Mouse (Mus musculus): Measurements from ENCODE around the gene Phf14.
"Not testable (repeated sequence)": the region's sequence is repeated elsewhere in the genome, so short reads cannot be mapped to it uniquely, and the experiment has no call there.

Gene Phf14
- long read RNA-seq, experiment 1, transcript Phf14-205 (3 exons, 478 nt), result major isoform, 6 of 12 reads
- long read RNA-seq, experiment 1, partial matches to known transcripts, result 5 of 12 reads
- long read RNA-seq, experiment 1, other reads (novel, unspliced or antisense), result 1 of 12 reads
- long read RNA-seq, experiment 2, transcript Phf14-205 (3 exons, 478 nt), result major isoform, 5 of 16 reads
- long read RNA-seq, experiment 2, partial matches to known transcripts, result 6 of 16 reads
- long read RNA-seq, experiment 2, other reads (novel, unspliced or antisense), result 5 of 16 reads

DNA sequence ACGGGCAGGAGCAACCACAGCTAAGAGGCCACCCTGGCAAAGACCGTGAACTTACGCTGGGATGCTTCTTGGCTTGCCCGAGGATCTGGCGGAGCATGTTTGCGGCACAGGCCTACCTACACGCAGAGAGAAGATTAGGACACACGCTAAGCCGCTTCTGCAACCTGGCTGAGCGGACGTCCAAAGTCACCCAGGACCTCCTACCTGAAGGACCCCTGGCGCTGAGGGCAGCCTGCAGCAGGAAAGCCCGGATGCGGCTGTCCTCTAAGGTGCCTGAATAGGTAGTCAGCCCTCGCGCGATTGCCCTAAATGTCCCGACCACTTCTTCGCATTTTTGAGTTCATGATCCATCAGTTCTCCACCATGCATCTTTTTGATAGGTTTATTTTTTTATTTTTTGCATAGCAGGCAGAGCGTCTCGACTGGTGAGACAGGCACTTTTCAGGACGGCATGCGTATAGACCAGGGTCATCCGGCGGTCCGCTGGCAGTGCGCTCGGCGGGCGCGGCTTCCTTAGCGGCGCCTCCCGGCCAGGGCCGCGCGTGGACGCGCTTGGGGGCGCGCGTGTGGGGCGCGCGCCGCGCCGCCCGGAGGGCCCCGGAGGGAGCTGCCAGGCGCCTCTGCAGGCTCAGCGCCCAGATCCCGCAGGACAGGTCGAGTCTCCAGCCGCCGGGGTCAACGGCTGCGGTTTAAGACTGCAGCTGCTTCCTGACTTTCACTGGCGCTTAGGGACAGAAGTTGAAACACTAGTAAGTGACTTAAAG, at the start of gene Phf14, which contains the start of gene Ndufa4:
Gene Phf14 (plus strand): TSS at position 541 of the 764 bp plus-strand sequence.
Gene Ndufa4 (minus strand): TSS at position 229 of the 764 bp plus-strand sequence.
- intact Hi-C loops (cut with DNase I), result no loop called here

DNA sequence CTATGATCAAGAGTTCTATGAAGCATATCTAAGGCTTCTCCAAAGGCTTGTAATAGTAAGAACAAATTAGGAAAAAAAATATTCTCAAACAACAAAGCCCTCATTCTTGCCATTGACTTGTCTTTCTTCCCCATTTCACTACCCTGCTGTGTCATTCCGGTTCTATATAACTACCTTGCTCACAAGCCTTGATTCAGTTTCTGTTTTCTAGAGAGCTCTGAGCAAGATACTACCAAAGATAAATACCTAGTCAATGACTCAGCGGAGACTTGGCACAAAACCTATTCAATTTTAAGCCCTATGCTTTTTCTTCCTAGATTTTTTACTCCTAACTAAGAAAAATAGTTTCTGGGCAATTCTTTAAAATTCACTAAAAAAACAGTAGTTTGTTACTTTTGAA, 32.2 kb upstream of the Phf14 start:
- intact Hi-C loops (cut with DNase I), result not testable (repeated sequence)

DNA sequence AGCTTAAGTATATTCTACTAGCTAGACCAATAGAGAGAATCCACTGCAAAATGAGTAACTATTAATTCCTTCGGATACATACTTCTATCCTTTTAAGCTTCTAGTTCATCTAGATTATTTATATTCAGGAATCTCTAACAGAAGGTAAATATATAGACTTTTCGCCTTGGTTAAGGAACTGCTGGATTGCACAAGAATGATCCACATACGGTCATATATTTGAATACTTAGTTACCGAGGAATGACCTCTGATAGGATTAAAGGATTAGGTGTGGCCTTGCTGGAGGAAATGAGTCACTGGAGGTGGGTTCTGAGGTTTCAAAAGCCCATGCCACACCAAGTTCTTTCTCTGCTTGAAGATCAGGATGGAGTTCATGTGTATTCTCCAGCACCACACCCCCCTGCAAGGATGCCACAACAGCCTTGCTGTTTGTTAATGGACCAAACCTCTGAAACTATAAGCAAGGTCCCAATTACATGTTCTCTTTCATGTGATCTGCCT, 6.7 kb upstream of the Phf14 start:
- intact Hi-C loops (cut with DNase I), result no loop called here

DNA sequence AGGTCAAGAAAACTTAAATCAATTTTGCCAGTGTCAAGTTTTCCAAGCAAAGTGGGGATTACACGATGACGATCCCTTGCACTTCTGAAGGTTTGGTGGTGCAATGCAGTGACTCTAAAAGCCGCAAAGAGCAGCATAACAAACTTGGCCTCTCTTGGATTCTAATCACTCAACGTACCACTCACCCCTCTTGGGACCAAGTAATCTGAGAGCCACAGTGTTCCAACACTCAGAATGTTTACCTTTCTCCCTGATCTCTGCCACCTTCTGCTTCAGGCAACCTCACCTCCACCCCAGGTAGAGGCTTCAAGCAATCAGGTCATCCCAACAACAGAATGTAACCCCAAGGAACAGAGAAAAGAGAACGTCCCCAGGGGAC, 730 bp upstream of the Phf14 start:
- intact Hi-C loops (cut with DNase I), result no loop called here

DNA sequence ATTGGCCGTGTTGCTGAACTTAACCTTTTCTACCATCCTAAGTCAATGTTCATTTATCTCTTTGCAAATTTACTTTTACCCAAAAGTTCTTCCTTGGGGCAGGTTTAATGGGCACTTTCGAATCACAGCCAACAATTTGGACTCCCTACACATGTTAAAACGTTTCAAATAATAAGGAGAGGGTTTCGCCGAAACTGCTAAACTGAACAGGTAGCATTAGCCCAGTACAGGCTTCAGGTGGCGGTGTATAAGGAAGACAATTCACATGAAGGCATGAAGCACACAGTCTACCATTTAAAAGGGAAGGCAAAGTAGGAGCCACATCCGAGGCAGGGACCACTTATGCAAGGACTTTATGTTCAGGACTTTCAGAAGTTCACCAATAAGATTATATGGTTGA, 561 bp downstream of the Phf14 start:
- intact Hi-C loops (cut with DNase I), result no loop called here

DNA sequence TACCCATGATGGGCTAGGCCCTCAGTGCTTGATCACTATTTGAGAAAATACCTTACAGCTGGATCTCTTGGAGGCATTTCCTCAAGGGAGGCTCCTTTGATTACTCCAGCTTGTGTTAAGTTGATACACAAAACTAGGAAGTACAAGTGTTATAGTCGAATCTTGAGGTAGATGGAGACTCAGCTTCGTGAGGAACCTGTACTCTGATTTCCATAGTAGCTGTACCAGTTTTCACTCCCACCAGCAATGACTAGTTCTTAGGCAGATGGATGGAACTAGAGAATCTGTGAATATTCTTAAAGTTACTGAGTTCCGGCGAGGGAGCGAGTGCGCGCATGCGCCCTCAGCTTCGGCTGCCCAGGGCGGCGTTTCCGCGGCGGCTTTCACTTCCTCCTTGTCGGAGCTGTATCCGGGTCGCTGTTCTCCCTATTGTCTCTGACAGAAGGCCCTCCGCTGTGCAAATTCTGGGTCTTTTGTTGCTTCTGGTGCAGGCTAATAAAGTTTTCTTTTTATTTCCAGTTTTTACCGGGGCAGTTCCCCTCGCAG, 18.0 kb downstream of the Phf14 start:
- intact Hi-C loops (cut with DNase I), result no loop called here

DNA sequence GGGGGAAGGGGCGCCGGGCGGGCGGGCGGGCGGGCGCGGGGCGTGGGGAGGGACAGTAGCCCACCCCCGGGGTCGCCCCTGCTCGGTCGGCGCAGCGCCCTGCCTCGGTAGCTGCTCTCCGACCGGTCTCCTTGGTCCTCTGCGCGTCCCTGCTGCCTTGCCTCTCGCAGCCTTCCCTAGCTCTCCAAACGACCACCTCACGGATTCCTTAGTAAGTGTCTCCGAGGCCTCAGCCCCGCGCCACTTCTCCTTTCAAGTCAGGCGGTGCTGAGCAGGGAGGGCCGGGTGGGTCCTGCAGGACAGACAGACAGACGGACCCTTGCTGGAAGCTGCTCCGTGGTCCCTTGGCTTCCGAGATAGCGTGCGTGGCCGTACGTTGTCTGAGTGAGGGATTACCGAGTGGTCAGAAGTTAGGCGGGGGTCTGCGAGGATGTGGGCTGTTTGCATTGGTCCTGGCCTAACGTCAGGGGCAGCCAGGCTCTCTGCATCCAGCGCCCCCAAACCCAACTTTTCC, 18.5 kb downstream of the Phf14 start:
- intact Hi-C loops (cut with DNase I), result no loop called here

DNA sequence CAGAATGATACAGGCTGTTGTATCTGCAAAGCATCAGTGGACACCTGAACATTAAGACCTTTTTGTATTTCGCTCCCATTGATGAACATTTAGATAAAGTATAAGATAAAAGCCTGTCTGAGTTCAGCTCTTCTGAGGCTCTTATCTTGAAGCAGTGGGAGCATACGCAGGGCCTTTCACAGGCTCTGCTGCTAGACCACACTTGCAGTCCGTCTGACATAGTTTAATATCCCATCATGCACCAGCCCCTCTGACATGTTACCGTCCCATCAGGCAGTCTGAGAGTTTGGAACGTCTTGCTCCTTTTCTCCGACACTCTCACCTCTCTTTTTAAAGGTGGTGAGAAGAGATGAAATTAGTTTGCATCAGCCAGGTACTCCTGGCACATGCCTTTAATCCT, 19.9 kb downstream of the Phf14 start:
- intact Hi-C loops (cut with DNase I), result no loop called here

DNA sequence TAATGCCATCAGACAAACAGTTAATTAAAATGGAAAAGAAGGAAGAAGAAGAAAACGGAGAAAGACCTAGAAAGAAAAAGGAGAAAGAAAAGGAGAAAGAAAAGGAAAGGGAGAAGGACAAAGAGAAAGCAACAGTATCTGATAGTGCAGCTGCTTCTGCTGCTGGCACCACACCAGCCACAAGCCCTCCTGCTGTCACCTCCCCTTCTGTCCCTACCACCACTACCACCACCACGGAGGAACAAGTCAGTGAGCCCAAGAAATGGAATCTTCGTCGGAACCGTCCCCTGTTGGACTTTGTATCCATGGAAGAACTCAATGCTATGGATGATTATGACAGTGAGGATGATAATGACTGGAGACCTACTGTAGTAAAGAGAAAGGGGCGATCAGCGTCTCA, 25.8 kb downstream of the Phf14 start:
- intact Hi-C loops (cut with DNase I), result no loop called here

DNA sequence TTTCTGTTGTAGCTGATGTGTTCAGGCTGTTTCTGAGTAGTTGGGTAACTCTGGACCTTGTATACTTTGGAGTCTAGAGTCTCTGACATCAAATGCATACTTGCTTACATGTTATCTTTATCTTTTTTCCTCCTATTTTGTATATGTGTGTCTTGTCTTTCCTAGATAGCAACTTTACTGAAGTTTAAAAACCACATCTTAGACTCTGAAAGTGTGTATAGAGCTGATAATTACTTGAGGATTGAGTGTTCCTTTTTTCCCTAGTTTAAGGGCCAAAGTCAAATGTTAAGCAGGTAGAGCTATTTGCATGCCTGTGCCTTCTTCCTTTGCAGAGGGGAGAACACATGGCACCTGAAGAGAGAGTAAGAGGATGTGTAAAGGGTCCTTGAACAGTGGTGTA, 33.3 kb downstream of the Phf14 start:
- intact Hi-C loops (cut with DNase I), result no loop called here

DNA sequence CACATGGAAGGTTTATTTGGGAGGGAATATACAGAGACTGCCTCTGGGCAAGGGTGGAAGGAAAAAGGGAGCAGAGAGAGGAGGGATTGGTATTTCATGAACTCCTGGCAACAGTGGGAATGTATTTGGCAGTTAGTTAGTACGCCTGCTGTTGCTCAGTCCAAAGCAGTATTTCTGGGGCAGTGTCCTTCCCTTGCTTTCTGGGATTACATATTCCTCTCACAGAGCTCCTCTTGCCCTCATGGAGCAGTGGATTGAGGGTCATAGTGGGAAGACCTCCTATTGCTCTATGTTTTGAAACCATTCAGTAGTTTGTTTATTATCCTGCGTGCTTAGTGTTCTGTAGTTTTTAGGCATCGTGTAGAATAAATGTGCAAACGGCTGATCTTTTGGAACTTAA, 34.5 kb downstream of the Phf14 start:
- intact Hi-C loops (cut with DNase I), result no loop called here

DNA sequence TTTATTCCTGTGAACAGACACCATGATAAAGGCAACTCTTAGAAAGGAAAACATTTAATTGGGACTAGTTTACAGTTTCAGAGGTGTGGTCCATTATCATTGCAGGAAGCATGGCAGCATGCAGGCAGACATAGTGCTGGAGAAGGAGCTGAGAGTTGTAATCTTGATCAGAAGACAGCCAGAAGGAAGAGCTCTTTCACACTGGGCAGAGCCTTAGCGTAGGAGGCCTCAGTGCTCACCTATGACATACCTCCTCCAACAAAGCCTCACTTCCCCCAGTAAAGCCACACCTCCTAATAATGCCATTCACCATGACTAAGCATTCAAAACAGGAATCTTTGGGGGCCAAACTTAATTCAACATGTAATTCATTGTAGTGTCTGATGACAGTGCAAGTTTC, 40.5 kb downstream of the Phf14 start:
- intact Hi-C loops (cut with DNase I), result no loop called here

DNA sequence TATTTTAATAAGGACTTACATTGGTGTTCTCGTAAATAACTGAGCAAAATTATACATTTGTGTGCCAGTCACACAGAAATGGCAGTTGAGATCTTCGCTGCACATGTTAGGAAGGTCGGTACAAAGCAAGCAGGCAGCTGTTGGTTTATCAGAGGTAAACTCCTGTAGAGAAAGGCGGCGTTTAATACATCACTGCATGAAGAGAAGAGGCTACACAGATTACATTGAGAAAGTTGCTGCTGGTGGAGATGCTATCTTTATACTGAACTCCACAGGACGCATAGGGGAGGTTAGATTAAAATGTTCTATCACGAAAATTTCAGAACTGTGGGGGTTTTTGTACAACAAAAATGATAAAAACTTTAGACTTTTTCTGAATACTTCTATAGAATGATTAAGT, 52.6 kb downstream of the Phf14 start:
- intact Hi-C loops (cut with DNase I), result no loop called here

DNA sequence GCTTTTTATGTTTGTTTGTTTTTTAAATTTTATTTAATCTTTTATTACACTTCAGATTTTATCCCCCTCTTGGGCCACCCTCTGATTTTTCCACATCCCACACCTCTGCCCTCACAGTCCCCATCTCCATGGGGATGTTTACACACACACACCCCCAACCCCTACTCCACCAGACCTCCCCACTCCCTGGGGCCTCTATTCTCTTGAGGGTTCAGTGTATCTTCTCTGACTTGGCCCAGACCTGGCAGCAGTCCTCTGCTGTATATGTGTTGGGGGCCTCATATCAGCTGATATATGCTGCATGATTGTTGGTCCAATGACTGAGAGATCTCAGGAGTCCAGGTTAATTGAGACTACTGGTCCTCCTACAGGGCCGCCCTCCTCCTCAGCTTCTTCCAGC, 86.2 kb downstream of the Phf14 start:
- intact Hi-C loops (cut with DNase I), result no loop called here

DNA sequence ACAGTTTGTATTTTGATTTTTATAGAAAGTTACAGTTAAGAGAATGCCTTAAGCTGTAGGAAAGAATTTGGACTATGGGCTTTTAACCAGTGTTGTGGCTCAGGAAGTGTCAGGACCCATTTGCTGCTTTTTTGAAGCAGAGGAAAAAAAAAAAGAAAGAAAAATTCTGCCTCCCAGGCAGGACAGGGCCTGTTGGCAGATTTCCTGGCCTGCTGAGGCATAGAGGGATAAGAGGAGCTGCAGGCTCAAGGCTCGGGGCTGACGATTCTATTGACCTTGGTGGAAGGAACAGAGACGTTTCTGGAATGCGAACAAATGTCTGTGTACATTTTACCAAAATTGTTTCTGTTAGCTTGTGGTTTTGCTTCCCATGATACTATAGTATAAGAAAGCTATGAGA, 91.0 kb downstream of the Phf14 start:
- intact Hi-C loops (cut with DNase I), result no loop called here

DNA sequence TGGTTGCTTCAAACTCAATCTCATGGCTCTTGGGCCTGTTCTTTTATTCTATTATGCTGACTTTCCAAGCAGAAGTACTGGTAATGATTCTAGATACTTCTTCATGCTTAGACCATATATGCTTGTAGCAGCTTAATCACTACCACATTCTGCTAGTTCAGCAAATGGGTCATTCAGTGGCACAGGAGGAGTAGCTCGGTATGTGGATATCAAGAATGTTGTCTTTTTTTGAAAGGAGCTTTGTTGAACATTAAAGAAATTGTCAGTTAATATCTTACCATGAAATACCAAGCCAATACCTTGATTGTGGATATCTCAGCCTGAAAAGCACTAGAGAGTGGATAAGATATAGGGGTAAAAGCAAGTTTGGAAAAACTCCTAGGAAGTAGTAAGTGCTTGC, 91.9 kb downstream of the Phf14 start:
- intact Hi-C loops (cut with DNase I), result no loop called here

DNA sequence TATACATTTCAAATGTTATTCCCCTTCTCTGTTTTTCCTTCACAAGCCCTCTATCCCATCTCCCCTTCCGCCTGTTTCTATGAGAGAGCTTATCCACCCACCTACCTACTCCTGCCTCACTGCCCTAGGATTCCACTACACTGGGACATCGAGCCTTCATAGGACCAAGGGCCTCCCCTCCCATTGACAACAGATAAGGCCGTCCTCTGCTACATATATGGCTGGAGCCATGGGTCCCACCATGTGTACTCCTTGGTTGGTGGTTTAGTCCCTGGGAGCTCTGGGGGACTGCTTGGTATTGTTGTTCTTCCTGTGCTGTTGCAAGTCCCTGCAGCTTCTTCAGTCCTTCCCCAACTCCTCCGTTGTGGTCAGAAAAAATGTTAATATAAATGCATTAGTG, 97.8 kb downstream of the Phf14 start:
- intact Hi-C loops (cut with DNase I), result no loop called here

DNA sequence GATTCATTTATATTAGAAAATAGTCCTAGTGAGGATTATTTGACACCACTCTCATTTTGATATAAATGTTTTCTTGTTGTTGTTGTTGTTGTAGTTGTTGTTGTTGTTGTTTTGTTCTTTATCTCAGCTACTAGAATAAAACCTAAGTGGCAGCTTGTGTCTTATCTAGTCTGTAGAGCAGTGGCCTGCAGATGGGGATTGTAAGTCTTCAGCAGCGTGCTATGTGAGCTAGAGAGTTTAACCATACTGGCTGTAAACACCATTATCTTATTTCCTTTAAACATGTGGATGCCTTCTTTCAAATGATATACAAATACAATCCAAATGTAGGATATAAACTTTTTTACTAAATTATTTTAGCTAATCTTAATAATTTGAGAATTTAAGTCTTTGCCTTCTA, 98.4 kb downstream of the Phf14 start:
- intact Hi-C loops (cut with DNase I), result no loop called here

DNA sequence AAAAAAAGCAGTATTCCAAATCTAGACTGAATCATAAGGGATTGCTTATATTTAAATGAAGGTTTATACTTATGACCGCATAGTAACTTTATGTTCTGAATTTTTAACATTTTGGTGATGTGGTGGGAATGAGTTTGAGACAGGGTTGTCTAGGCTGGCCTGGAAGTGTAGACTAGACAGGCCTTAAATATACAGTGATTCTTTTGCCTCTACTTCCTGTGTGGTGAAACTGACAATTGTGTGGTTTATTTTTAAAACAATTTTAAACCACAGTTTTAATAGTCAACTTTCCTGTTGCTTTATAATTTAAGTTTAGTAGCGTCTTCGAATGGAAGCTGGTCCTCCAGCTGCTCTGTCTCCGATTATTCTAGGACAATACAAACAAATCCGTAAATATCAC, 104.5 kb downstream of the Phf14 start:
- intact Hi-C loops (cut with DNase I), result no loop called here

DNA sequence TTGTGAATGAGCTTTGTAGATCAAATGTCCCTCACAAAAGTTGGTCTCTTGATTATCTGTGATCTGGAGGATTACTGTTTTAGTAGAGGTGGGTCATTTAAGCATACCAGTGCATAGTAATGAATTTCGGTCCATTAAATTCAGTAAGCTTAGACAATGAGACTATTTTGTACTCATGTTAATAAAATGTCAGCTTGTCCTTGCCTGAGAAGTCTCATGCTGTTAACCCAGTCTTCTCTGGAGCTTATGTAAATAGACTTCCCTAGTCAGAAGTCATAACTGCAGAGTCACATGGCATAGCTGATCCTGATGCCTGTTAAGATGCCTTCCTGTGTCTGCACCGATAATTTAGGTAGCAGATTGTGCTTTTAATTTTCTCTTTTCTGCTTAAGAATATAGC, 106.4 kb downstream of the Phf14 start:
- intact Hi-C loops (cut with DNase I), result no loop called here

DNA sequence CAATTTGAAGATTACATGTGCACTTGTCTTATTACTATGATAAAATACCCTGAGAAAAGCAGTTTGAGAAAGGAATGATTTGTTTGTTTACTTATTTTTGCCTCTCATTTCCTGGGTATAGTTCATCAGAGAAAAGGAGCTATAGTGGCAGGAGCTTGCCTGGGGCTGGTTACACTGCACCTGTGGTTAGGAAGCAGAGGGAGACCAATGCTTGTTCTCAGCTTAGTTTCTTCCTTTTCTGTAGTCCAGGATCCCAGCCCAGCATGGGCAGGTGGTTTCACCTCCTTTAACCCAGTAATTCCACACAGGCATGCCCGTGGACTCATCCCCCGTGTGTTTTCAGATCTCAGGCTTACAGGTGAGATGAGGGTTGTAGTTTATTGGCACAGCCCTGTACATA, 107.1 kb downstream of the Phf14 start:
- intact Hi-C loops (cut with DNase I), result no loop called here

DNA sequence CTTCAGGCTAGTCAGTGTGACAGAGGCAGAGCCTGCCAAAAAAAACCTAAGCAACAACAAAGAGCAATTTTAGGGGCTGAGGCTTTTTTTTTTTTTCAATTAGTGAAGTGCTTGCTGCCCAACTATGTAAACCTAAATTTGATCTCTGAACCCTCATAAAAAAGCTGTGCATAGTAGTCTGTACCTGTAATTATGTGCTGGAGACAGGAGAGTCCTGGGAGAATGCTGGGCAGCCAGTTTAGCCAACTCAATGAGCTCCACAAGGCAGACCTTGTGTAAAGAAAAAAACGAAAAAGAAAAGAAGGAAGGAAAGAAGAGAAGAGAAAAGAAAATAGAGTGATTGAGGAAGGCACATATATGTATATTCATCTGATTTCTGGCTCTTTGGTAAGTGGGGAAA, 112.1 kb downstream of the Phf14 start:
- intact Hi-C loops (cut with DNase I), result no loop called here
